Mouse (Mus musculus): ENCODE data around the gene Arhgap17. TPM values are rescaled to one million over a fixed set of nuclear protein-coding genes. Genes with fewer than 3 reads are reported as not detected.

Gene Arhgap17
- 31.6 TPM for polyA plus RNA-seq (2014; fragmentation: Illumina TruSeq; extraction: RNeasy Lipid Tissue Mini Kit (QIAGEN cat#74804); ENCODE audit: low replicate concordance)

GRCm38 (mm10) chr7:123369759-123370481 lies at the start of gene Arhgap17, which contains the start of gene Lcmt1:
Arhgap17 (minus strand) TSS chr7:123369915.
Lcmt1 (plus strand) TSS chr7:123369784.

Other genes starting within 250 kb of the Arhgap17 start
- 78.6 TPM for gene Tnrc6a, start 246.0 kb downstream of the Arhgap17 start, polyA plus RNA-seq (2014; fragmentation: Illumina TruSeq; extraction: RNeasy Lipid Tissue Mini Kit (QIAGEN cat#74804); ENCODE audit: low replicate concordance)
- 4.3 TPM for gene Slc5a11, start 155.1 kb downstream of the Arhgap17 start, polyA plus RNA-seq (2014; fragmentation: Illumina TruSeq; extraction: RNeasy Lipid Tissue Mini Kit (QIAGEN cat#74804); ENCODE audit: low replicate concordance)
- gene Lcmt1, start 131 bp downstream of the Arhgap17 start, polyA plus RNA-seq (2014; fragmentation: Illumina TruSeq; extraction: RNeasy Lipid Tissue Mini Kit (QIAGEN cat#74804); ENCODE audit: low replicate concordance): 83.4 TPM
- 7.2 TPM for gene Aqp8, start 92.4 kb upstream of the Arhgap17 start, polyA plus RNA-seq (2014; fragmentation: Illumina TruSeq; extraction: RNeasy Lipid Tissue Mini Kit (QIAGEN cat#74804); ENCODE audit: low replicate concordance)
- gene Zkscan2, start 130.5 kb upstream of the Arhgap17 start, polyA plus RNA-seq (2014; fragmentation: Illumina TruSeq; extraction: RNeasy Lipid Tissue Mini Kit (QIAGEN cat#74804); ENCODE audit: low replicate concordance): 0.22 TPM

Data from small intestine, adult 10 weeks (tissue).